Mouse (Mus musculus) testis, adult 2 months (tissue): Measurements from ENCODE around the gene Fyn.

Experiments
- CTCF ChIP-seq: fragments of 200-500 bp; IDR thresholded peaks from 2 replicates; pipeline ENCODE4 v1.5.1; 2012; ENCODE audit warnings: low read depth, mild to moderate bottlenecking, inconsistent platforms, low read length, moderate library complexity; ENCODE audit not compliant: control insufficient read depth, insufficient read depth, insufficient replicate concordance
- POLR2A ChIP-seq: fragments of 200-500 bp; IDR thresholded peaks from 2 replicates; pipeline ENCODE4 v1.6.1; 2012; ENCODE audit warnings: low read depth, mild to moderate bottlenecking, inconsistent platforms, low read length, moderate library complexity; ENCODE audit not compliant: control insufficient read depth

GRCm38 (mm10) chr10:39328661-39329060, 40.0 kb upstream of the Fyn start:
- TF ChIP-seq CTCF (no peak), POLR2A (no peak)
